Mouse (Mus musculus) left cerebral cortex, adult 8-10 months (tissue): ENCODE measurements around the gene Exoc7. TPM values are rescaled to one million over a fixed set of nuclear protein-coding genes. Genes with fewer than 3 reads are reported as not detected.
A peak's percentile ranks its signal among the peaks of the same experiment; 100 is the strongest.

Experiments
- DNase-seq, 2 experiments: peaks; one replicate each; pipeline ENCODE4 v3.0.0; 2022; ENCODE audit warnings: low spot score in 2 of 2
- total RNA-seq, 4 experiments: library from RNA; stranded (reverse); gene quantifications; 2 replicates each; pipeline ENCODE4 v1.2.4; 2022

The Exoc7 gene
- total RNA-seq, 4 experiments from 2014 or later = 99.6 to 115 (median 106) TPM

DNA sequence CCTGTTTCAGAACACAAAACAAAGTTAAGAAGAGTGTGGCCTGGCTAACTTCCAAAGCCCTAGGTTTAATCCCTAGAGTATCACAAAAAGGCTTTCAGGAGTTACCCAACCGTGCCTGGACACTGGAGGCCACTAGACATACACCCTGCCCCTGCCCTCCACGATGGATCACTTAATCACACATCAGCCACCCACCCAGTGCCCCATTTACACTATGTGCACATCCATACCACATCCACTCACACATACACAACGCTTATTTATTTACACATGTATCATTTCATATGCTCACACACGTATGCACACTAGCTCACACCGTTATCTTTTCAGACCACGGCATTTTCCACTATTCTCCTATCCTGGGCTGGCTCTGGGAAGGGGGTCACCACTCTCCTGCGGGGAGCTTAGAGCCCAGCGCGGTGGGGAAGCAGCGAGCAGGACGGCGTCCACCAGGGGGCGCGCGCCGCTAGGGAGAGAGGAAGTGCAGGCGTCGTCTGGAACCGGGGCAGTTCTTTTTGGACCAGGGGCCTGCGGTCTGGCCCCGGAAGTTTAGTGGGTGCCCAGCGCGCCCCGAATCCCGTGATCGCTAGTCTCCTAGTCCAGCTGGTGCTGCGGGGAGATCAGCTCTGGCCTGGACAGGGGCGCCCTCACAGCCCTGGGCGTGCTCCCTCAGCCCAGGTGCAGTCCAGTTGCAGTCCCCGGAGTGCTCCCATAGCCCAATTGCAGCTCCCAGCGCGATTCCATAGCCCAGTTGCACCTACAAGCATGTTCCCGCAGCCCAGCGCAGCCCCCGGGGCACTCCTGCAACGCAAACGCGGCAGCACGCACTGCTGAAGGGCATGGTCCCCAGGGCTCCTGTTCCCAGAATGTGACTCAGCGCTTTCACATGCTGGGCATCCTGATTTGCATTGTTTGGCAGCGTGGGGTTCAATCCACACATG is 12.0 kb upstream of the Exoc7 start:
- DNase-seq = peak in 1 of 2 experiments; percentile 88

DNA sequence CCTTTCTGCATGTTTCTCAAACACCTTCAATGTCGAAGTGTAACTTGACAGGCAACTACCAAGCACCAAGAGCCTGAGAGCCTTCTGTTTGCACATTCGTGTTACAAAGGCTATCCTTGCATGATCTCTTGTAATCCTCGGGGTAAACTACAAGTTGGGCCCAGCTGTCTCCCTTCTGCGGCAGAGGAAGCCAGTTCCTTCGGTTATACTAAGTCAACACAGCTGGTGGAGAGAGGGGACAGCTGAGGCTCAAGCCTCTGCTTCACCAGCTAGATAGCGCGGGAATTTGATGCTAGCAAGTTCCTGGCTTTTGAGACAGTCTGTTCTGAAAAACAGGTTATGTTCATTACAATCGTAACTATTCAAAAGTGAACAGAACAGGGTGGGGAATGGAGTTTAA is 5.3 kb upstream of the Exoc7 start:
- DNase-seq = no peak

DNA sequence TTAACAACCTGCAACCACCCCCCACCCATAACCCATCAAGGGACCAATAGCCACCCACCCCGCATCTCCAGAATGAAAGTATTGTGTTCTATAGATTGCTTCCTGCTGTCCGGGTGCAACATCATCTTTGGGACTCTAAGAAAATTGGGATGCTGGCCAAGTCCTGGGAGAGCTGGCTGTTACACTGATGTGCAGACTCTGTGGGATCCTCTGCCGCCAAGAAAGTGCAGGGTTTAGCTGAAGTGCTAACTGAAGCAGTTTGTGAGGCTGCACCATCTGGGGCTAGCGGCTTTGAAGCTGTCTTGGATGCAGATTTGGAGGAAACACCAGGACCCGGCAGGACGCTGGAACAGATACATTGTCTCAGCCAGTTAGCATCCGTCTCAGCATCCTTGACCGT is 4.1 kb upstream of the Exoc7 start:
- no peak for DNase-seq

DNA sequence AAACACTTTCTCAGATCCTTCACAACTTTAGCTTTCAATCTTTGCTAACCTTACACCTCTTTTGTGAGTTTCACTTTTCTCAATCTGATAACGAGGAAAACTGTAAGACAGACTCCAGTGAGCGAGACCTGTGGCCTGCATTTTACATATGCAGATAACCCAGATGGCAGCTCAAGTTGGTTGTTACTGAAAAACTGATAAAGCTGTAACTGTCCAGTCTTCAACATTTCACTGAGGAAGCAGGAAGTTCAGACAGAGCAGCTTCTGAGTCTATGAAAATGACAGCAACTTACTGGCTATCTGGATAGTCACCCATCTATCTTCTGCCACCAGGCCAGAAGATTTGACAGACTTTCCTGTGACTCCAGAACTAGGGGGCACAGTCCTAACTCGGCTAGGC is 2.6 kb upstream of the Exoc7 start:
- no peak for DNase-seq

DNA sequence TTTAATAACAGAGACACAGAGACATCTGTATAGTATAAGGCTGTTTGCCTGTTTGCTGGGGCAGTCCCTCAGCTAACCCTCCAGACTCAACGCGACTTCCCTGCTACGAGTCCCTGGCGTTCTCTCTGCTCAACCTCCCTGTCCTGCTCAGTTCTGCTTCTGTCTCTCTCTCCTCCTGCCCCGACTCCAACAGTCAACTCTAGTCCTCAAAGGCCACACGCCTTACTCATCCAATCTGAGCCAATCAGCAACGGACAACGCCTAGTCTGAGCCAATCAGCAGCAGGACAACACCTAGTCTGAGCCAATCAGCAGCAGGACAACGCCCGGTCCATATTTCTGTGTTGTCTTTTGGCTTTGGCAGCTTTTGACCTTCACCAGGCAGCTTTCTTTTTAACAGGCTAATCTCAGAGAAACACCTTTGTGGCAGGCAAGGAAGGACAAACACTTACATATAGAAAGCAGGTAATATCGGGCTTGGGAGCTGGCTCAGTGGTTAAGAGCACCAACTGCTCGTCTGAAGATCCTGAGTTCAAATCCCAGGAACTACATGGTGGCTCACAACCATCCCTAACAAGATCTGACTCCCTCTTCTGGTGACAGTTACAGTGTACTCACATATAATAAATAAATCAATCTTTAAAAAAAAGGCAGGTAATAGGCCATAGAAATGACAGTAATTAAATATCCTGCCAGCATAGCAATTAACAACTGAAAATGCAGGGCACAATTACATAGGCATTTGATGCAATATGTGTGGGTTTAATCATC is 914 bp upstream of the Exoc7 start:
- no peak for DNase-seq

DNA sequence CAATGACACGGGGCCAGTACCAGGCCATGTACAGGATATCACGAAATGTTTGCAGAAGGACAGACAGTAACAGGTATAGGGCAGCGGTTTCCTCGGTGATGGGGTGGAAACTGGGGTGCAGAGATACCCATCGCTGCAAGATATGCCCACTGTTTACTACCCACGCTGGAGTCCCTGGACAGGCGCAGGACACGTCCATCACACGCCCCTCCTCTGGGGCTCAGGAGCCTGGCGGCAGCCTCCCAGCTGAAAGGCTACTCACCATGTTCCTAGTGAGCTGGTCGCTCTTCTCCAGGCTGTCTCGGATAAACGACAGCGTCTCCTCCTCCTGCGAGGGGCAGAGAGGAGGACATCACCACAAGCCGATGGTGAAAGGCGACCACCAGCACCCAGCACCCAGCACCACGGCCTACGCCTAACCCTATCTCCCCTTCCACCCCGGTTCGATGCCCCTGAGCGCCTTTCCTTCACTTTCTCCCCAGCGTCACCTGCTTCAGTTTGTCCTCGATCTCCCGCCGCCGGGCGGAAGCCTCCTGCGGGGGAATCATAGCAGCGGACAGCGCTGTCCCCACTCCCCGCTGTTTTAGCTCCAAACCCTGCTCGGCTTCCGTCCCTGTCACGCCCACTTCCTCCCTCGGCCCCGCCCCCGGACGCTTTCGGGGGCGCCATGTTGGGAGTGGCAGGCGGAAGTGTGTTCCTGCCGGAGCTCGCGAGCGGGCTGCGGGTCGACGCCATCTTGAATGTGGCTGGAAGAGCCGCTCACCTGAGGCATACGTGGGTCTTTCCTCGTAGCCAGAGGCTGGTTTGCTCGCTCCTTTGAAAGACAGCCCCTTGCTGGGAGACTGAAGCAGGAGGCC is 679 bp downstream of the Exoc7 start:
- peak; percentile 73 to 89 for DNase-seq

DNA sequence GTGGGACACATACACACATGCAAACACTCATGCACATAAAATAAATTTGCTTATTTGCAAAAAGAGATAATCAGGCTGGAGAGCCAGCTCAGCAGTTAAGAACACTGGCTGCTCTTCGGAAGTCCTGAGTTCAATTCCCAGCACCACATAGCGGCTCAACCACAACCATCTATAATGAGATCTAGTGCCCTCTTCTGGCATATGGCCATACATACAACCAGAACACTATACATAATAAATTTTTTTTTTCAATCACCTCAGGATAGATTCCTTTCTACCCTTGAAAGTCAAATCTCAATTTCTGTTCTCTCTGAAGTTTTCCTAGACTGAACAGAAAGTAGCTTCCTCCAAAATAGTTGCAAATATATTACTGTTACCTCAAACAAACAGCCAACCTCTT is 1.6 kb downstream of the Exoc7 start:
- no peak for DNase-seq

DNA sequence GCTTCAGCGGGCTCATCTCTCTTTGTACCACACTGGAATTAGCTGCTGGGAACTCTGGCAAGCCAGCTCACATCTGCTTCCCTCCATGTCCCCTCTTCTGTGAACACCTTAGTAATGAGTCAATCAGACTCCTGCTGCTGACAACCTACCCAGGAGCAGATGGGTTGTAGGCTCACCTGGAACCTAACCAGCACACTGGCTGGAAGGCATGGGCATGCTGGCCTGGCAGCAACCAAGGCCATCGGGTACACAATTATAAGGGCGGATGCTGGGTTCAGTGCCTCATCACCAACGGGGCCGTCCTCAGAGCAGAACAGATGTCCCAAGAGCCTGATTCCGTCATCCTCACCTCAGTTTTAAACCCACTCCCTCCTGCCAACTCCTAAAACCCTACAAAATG is 8.4 kb downstream of the Exoc7 start:
- DNase-seq = no peak

DNA sequence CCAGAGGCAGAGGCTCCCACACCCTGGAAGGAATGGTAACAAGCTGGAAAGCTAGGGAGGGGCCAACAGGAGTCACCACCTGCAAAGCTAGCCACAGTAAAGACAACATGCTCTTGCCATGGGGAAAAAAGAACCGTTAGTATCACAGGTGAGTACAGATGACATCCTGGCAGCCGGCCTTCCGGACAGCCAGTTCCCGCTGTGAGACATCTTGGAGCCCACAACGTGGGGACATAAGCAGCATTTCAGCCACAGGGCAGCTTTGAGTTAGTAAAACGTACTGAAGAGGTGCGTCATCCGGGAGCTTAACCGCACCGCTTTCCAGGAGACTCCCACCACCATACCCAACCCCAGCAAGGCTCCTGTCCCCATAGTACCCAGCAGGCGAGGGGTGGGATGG is 8.8 kb downstream of the Exoc7 start:
- DNase-seq = no peak

DNA sequence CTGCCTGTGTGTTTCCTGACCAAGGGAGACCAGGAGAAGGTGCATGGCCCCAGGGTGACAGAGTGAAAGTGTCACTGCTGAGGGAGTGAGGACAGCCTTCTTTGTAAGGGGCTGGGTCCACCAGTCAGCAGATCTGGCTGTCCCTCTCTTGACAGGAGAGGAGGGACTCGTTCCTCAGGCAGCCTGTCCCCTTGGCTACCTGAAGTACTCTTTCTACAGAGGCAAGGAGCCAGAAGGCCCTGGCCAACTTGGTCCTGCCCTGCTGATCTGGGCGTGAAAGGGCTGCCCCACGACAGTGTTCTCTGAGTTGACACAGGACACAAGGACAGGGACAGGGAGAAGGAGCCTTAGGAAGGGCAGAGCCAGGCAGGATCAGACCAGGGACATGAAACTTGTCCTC is 10.0 kb downstream of the Exoc7 start:
- no peak for DNase-seq

DNA sequence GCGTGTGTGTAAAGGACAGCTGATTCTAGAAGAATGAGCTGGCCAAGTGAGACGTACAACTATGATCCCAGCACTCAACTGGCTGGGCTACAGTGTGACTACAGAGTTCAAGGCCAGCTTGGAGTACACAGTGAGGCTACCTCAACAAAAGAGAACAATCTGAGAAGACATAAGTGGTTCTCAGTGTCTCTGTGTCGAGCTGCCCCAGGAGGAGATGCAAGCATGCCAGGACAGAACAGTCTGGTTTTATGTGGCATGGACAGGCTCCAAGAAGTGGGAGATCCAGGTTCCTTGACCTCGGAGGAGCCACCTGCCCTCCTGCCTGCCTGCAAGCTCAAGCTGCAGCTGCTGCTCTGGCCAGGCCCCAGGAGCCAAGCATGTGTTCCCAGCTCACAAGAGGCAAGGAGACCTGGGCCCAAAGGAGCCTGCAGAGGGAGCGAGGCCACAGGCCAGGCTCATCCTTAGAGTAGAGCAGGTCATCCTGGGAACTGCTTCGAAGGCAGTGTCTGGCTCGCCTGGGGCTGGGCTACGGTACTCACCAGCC is 10.8 kb downstream of the Exoc7 start:
- DNase-seq = no peak

DNA sequence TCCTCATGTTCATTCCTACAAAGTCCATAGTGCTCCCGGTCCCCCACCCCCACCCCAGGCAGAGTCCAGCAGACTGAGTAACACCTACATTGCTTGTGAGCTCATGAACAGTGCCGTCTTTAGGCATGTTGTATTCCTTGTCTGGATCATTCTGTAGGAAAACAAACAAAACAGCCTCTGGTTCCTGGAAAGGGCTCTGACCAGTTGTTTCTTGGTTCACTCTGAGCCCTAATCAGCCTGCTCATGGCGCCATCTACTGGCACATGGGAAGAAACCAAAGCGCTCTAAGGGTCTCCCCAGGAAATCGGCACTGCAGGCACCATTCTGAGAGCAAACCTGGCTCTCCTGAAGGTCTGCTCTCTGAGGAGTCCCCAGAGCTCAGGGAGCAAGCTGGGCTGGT is 12.7 kb downstream of the Exoc7 start:
- no peak for DNase-seq

DNA sequence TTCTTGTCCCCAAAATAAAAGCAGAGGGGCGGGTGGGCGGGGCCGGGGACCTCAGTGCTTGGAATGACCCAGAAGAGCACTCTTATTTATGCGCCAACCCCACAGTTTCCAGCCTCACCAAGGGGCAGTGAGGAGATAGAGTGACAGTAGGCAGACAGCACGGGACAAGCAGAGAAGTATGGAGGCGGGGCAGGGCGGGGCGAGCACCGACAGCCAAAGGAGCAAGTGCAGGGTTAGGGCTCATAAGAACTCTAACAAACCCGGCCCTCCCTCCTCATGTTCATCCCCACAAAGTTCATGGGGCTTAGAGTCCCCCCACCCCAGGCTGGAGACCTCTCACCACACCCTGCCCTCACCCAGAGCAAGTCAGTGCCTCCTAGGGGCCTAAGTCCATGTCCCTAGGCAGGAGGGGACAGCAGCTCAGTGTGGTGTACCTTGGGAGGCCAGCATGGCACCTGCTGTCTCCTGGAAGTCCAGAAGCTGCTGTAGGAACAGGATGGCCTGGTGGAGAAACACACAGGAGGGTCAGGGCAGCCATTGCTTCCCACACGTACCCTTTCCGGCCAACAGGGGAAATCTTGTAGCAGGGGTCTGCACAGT is 13.4 kb downstream of the Exoc7 start:
- DNase-seq = no peak

DNA sequence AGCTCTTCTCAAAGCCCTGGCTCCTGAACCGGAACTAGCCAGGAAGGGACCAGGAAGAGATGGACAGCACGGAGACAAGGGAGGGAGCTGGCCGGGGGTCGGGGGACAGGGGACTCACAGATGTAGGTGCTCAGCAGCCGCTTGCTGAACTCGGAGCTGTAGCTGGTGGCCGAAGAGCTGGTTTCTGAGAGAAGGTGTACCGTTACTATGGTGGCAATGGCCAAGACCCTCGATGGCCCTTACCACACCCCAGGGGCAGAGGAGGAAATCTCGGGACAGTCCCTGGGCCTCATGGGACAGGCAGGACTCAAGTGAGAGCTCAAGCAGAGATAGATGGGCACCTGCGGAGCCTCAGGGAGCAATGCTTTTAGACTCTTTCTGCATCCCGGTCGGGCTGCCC is 14.6 kb downstream of the Exoc7 start:
- DNase-seq = no peak

DNA sequence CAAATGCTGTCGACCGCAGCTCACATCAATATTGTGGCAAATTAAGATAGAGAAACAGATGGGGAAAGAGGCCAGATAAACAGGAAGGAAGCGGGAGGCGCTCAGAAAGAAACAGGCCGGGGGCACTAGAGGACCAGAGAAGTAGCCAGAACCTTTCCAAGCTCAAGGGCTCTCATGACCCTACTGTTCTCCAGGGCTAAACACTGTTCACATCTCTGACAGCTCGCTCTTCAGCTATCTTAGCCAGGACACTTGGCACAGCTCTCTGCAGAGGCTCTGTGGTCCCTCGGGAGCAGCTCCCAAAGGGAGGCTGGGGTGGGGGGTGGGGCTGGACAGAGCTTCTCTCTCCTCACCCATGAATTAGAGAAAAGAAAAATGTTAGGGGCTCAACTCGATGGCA is 16.5 kb downstream of the Exoc7 start:
- no peak for DNase-seq

DNA sequence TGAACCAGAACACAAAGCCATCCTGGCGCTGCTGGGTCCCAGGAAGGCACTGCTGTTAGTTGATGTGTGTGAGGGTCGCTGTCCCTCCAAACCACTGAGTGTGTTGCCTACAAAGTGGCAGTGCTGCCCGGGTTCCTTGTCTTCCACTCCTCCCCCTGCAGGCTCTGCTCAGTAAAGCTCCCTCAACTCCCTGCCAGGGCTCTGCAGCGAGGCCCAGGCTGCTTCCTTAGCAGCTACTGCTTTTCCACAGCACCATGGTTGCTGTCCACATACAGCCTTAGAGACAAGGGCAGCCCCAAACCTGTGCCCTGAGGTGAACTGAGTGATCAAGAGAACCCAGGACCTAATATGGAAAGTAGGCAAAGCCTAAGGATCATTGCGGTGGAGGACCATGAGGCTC is 19.7 kb downstream of the Exoc7 start:
- no peak for DNase-seq

DNA sequence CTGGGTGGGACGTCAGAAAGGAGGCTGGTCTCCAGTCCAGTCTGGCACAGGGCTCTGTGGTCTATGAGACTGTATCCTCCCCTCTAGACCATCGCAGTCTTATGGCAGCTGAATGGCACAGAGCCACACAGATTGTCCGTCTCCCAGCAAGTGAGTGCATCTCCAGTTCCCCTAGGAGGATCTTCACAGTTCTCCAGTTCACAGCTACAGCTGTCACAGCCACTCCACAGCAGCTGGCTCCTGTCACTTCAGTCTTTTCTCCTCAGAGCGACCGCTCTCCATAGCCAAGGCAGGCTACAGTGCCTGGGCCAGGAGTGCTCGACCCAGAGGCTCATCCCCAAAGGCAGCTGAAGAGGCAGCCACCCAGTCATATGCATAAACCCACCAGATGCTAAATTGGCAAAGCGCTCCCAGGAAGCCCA is 21.3 kb downstream of the Exoc7 start:
- DNase-seq = no peak

DNA sequence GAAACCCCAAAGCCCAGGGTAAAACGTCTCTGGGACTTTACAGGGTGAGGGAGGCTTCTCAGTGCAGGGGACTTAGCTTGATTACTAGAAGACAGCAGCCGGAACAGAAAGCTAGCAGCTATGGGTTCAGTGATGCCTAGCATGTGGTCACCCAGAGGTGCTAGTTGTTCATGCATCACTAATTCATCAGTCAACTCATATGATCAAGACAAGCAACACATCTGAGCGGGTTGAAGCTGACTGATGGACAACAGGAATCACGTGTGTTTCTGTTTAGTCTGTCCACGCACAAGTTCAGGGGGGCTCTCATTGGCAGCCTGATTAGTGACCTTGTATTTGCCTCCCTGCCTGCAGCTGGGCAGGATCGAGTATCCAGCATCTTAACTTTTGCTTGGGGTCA is 23.1 kb downstream of the Exoc7 start:
- no peak for DNase-seq

DNA sequence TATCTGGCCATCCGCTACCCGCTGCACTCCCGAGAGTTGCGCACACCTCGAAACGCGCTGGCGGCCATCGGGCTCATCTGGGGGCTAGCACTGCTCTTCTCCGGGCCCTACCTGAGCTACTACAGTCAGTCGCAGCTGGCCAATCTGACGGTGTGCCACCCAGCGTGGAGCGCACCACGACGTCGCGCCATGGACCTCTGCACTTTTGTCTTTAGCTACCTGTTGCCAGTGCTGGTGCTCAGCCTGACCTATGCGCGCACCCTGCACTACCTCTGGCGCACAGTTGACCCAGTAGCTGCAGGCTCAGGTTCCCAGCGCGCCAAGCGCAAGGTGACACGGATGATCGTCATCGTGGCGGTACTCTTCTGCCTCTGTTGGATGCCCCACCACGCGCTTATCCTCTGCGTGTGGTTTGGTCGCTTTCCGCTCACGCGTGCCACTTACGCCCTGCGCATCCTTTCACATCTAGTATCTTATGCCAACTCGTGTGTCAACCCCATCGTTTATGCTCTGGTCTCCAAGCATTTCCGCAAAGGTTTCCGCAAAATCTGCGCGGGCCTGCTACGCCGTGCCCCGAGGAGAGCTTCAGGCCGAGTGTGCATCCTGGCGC is 24.0 kb downstream of the Exoc7 start:
- no peak for DNase-seq

DNA sequence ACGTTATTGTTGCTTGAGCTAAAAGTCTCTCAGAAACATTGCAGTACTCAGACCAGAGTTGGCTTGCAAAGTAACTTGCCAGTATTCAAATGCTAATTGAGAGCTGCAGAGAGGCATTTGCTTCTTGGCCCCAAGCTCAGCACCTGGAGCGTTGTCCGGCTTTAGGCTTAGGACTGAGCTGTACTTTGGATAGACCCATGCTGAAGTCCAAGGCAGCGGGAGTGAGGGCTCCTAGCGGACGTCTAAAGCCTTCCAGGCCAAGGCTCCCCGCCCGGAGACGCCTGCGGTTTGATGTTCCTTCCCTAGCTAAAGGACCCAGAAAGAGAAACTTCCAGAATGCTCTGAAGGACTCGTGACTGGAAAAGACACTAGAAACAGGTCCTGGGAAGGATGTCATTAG is 24.9 kb downstream of the Exoc7 start:
- DNase-seq = no peak

DNA sequence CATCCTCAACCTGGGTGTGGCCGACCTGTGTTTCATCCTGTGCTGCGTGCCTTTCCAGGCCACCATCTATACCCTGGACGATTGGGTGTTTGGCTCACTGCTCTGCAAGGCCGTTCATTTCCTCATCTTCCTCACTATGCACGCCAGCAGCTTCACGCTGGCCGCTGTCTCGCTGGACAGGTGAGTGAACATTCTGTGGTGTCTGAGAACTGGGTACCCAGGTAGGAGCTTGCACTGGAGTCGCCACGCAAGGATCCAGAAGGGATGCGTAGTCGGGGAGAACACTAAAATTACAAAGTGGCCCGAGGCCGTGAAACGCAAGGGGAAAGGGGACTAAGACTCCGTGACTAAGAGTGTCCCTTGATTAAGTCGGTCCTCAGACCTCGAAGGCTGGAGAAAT is 25.4 kb downstream of the Exoc7 start:
- no peak for DNase-seq
